Mouse (Mus musculus) thymus, adult 2 months (tissue): Measurements from ENCODE around the gene Fndc7. TPM values are rescaled to one million over a fixed set of nuclear protein-coding genes. Genes with fewer than 3 reads are reported as not detected.

ENCODE experiments used
- DNase-seq: peaks from one replicate; pipeline ENCODE4 v3.0.0; 2021
- H3K27ac ChIP-seq: fragments of 200-500 bp; 2 replicates; pipeline ENCODE4 v1.5.1; 2012; ENCODE audit warnings: low read length, control low read depth; ENCODE audit not compliant: control insufficient read depth, insufficient read depth
- H3K27me3 ChIP-seq: fragments of 200-500 bp; 2 replicates; pipeline ENCODE4 v1.6.1; 2012; ENCODE audit warnings: mild to moderate bottlenecking, low read length, moderate library complexity, mixed read lengths; ENCODE audit not compliant: control insufficient read depth, insufficient read depth
- H3K36me3 ChIP-seq: fragments of 200-500 bp; 2 replicates; pipeline ENCODE4 v1.6.1; 2012; ENCODE audit warnings: mild to moderate bottlenecking, low read length, moderate library complexity; ENCODE audit not compliant: control insufficient read depth, insufficient read depth
- H3K4me1 ChIP-seq: fragments of 200-500 bp; replicated peaks from 2 replicates; pipeline ENCODE4 v1.6.1; 2012; ENCODE audit warnings: low read length; ENCODE audit not compliant: control insufficient read depth, insufficient read depth
- H3K4me3 ChIP-seq: fragments of 200-500 bp; 2 replicates; pipeline ENCODE4 v1.5.1; 2012; ENCODE audit warnings: mild to moderate bottlenecking, low read length, control low read depth, moderate library complexity; ENCODE audit not compliant: control insufficient read depth, insufficient read depth
- CTCF ChIP-seq: fragments of 200-500 bp; IDR thresholded peaks from 2 replicates; pipeline ENCODE4 v1.5.1; 2012; ENCODE audit warnings: mild to moderate bottlenecking, control low read depth, low read length, moderate library complexity, borderline replicate concordance; ENCODE audit not compliant: control insufficient read depth, poor library complexity, insufficient read depth; ENCODE audit errors: extremely low read depth
- POLR2A ChIP-seq: fragments of 200-500 bp; IDR thresholded peaks from 2 replicates; pipeline ENCODE4 v1.6.1; 2012; ENCODE audit warnings: mild to moderate bottlenecking, low read length, control low read depth, moderate library complexity; ENCODE audit not compliant: control insufficient read depth, poor library complexity, insufficient read depth; ENCODE audit errors: extremely low read depth
- WGBS: fragments of 180-500 bp; shearing (Covaris S2); methylation state at CpG from one replicate; pipeline ENCODE4 v1.1.7; 2018; 5-methylcytosine and 5-hydroxymethylcytosine counted together
- polyA plus RNA-seq: library from polyadenylated mRNA; depleted of rRNA; stranded (reverse); fragments of >200 nt; gene quantifications from 2 replicates; pipeline ENCODE4 v1.2.3, GENCODE M21; 2012

The Fndc7 gene
- polyA plus RNA-seq, 1 experiment, result 3.4 TPM

DNA sequence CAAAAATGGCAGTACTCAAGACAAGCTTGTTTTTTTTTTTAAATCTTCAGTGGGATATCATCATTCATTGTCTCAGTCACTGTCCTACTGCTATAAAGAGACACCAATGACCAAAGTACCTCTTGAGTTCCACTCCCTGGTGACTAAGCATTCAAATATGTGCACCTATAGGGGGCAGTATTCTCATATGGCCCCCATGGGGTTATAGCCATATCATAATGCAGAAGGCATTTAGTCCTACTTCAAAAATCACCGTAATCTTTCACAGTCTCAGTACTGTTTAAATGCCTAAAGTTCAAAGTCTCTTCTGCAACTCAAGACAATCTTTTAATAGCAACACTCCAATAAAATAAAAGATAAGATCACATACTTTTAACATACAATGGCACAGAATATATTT, 29.0 kb upstream of the Fndc7 start:
- 100% methylated on average over 1 of the region's 1 CpGs for WGBS
- Histone ChIP-seq H3K36me3 (no peaks in the 10 kb centered on the region), H3K27ac (no peak overlapping the region), H3K27me3 (no peaks in the 10 kb centered on the region), H3K4me1 (no peaks in the 10 kb centered on the region), H3K4me3 (no peak overlapping the region)
- TF ChIP-seq POLR2A (no peak), CTCF (no peak)
- DNase-seq, result no peak

DNA sequence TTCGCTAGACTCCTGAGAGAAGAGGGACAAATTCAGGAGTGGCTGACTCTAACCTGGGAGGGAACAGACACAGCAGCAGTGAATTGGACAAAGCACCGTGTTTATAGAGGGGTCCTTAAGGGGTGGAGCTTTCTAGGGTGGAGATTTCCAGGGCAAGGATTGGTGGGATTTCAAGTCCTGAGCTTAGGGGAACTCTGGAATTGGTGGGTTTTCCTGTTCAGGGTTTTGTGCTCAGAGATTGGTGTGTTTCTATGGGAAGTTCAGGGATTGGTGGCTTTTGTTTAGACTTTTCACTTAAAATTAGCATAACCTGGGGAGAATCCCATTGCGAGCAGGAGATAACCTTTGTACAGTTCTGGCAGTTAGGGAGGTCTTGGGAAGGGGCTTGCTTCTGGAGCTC, 28.2 kb upstream of the Fndc7 start:
- no peak overlapping the region for H3K4me3 ChIP-seq
- H3K36me3 ChIP-seq, result no peaks in the 10 kb centered on the region
- WGBS, result 91% methylated on average over 3 of the region's 3 CpGs
- no peak for DNase-seq
- H3K27me3 ChIP-seq, result no peaks in the 10 kb centered on the region
- no peaks in the 10 kb centered on the region for H3K4me1 ChIP-seq
- no peak overlapping the region for H3K27ac ChIP-seq
- TF ChIP-seq CTCF (no peak), POLR2A (no peak)

GRCm38 (mm10) chr3:108916857-108917256, 27.0 kb upstream of the Fndc7 start:
- Histone ChIP-seq H3K27me3 (no peaks in the 10 kb centered on the region), H3K4me1 (no peaks in the 10 kb centered on the region), H3K27ac (no peak overlapping the region), H3K4me3 (no peak overlapping the region), H3K36me3 (no peaks in the 10 kb centered on the region)
- DNase-seq, result no peak
- 50% methylated on average over 4 of the region's 4 CpGs for WGBS
- TF ChIP-seq POLR2A (no peak), CTCF (no peak)

DNA sequence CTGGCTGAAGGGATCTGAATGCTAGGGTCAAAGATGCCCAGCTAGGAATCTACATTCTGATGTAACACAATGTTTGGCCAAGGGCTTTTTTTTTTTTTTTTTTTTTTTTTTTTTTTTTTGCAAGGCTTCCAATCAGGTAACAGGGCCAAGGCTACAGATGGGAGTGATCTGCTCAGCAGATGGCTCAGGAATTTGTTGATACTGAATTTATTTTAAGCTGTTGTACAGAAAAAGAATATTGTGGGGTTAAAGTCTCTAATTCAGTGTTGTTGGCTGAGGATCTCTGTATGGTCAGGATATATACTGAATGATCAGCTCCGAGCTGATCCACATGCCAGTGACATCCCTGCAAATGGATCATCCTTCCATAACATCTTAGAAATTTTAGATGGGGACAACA, 26.2 kb upstream of the Fndc7 start:
- no peak overlapping the region for H3K27ac ChIP-seq
- H3K4me1 ChIP-seq, result no peaks in the 10 kb centered on the region
- no peak overlapping the region for H3K4me3 ChIP-seq
- DNase-seq, result no peak
- H3K27me3 ChIP-seq, result no peaks in the 10 kb centered on the region
- no peaks in the 10 kb centered on the region for H3K36me3 ChIP-seq
- 89% methylated on average over 1 of the region's 1 CpGs for WGBS
- no peak for TF ChIP-seq CTCF
- no peak for TF ChIP-seq POLR2A

DNA sequence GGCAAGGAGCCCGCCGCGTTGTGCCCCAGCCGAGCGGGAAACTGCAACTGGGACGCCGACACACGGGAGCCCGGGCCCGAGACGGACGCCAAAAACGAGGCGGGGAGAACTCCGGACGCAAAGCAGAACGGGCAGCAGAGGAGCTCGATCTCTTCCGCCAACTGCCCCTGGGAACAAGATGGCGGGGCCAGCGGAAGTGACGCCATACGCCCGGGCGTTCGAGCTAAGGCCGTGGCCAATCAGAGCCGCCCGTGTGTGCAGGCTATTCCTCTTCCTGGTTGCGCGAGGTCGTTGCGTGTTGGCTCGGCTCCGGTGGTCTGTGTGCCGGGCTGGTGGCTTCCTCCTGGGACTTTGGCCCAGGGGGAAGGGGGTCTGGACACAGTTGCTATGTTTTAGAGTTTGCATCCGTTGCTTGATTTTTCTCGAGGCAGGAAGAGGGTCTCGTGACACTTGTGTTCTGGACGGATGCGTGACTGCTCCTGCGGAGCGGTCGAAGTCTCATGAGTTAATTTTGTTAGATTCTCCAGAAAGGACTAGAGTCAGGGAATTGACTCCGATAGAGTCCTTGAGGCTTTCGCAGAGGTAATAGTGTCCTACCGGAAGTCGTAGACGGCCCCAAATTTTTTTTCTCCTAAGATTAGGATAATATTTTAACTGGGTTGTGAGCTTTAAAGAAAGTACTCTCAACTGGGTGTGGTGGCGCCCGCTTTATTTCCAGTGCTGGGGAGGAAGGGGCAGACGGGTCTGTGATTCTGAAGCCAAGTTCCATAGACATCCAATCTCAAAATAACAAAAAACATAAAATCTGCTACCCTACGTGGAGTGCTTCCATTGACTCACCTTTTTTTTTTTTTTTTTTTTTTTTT, 22.0 kb upstream of the Fndc7 start, which contains the start of gene Prpf38b:
Gene Prpf38b, minus strand, starts transcription at position 180 of the 866 bp plus-strand sequence.
- Histone ChIP-seq H3K4me3 (peak within 1 kb of the TSS; percentile 76), H3K4me1 (peaks cover 2% of the 10 kb centered on the region; the same call in 1 of the 2 replicates), H3K27me3 (no peaks in the 10 kb centered on the region), H3K27ac (peak within 1 kb of the TSS; percentile 86), H3K36me3 (peaks cover 18% of the 10 kb centered on the region)
- DNase-seq, result peak; percentile 93
- under 1% methylated on average over 53 of the region's 53 CpGs for WGBS
- TF ChIP-seq POLR2A (peak; percentile 95), CTCF (no peak)

DNA sequence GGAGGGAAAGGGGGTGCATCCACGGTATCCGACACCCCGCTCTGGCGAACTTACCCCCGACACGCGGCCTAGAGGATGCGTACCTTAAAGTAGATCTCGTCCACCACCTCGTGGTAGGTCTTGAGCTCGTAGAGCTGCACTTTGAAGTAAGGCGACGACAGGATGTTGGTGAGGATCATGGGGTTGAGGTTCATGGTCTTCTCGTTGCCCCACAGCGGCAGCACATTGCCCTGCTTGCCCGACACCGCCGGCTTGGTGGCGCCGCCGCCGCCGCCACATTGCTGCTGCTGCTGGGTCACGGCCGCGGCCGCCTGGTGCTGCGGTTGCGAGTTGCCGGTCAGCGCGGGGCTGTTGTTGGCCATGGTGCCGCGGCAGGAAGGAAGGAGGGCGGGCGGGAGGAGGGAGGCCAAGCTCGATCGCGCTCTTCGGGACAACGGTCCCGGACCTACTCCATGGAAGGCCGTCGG, 21.3 kb upstream of the Fndc7 start:
- H3K27me3 ChIP-seq, result no peaks in the 10 kb centered on the region
- peak; percentile 88 for DNase-seq
- TF ChIP-seq CTCF (peak; percentile 70; the same call in 1 of the 2 replicates), POLR2A (no peak)
- peak overlapping the region; percentile 76 for H3K4me3 ChIP-seq
- peaks cover 2% of the 10 kb centered on the region; the same call in 1 of the 2 replicates for H3K4me1 ChIP-seq
- H3K36me3 ChIP-seq, result peaks cover 25% of the 10 kb centered on the region
- H3K27ac ChIP-seq, result peak overlapping the region; percentile 86
- under 1% methylated on average over 44 of the region's 44 CpGs for WGBS
